24 mouse cellular contexts compared by ENCODE assay signal in the genomic region with DNA sequence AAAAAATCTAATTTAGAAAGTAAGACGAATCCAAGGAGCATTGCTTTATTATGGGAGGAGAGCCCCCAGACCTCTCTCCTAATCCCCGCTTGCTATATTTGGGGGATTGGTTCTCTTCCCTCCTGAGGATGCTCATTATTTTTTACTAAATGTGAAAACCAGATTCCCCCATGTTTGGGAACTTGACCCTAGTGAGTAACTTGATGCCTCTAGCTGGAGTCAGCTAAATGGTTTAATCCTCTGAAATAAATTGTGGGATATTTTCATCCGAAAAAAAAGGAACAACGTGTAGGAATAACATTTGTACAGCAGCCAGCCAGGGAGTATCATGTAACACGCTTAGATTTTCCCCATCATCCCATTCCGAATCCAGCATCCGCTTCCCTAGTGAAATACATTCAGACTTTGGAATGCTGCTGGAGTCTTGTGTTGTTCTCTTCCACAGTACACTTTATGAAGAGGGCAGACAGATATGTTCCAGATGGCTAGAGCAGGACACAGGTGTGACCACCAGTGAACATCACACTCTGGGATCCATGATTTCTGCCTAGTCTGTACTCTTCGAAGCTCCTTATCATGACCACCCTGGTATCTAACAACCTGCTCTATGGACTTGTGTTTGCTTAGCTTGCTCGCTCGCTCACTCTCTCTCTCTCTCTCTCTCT.
DNase-seq lines count a peak whose midpoint lies in the region; ATAC-seq lines count a peak whose summit lies in the region.
"Had no signal": no experiment of that assay in that cellular context is flagged by ENCODE, and none has a peak within 500 bp of the region (broad histone marks: within the 10 kb centered on the region; RNA-seq: fewer than 3 reads in every experiment).

No protein-coding gene starts in this region.

- H3K4me2 ChIP-seq in kidney, embryonic 14.5 days (replicated peaks; ENCODE audit: low read depth, low read length) = no peak overlapping the region
- H3K4me2 ChIP-seq in embryonic facial prominence, embryonic 11.5 days (ENCODE audit: low read depth, low read length) = no peak overlapping the region
- H3K4me2 ChIP-seq in limb, embryonic 11.5 days (ENCODE audit: low read depth, severe bottlenecking) = no peak overlapping the region
- H3K4me2 ChIP-seq in hindbrain, embryonic 12.5 days (replicated peaks) = no peak overlapping the region
- H3K4me2 ChIP-seq: forebrain, embryonic 13.5 days; liver, embryonic 11.5 days; neural tube, embryonic 15.5 days; stomach, embryonic 15.5 days had no signal

- no peak overlapping the region for H3K27ac ChIP-seq in kidney, embryonic 14.5 days (ENCODE audit: low read depth, low read length)
- H3K27ac ChIP-seq in embryonic facial prominence, embryonic 11.5 days (replicated peaks; ENCODE audit: low read depth, low read length) = no peak overlapping the region
- H3K27ac ChIP-seq in limb, embryonic 11.5 days (replicated peaks; ENCODE audit: low read depth, low read length) = peak overlapping the region; percentile 1
- H3K27ac ChIP-seq in hindbrain, embryonic 12.5 days = no peak overlapping the region
- H3K27ac ChIP-seq: forebrain, embryonic 13.5 days; heart, embryonic 10.5 days; neural tube, embryonic 15.5 days; stomach, embryonic 15.5 days had no signal

- no peak overlapping the region for H3K4me3 ChIP-seq in kidney, embryonic 14.5 days (ENCODE audit: low read length)
- H3K4me3 ChIP-seq in embryonic facial prominence, embryonic 11.5 days (ENCODE audit: low read depth, low read length) = no peak overlapping the region
- H3K4me3 ChIP-seq in limb, embryonic 11.5 days (ENCODE audit: low read depth, low read length) = no peak overlapping the region
- no peak overlapping the region for H3K4me3 ChIP-seq in hindbrain, embryonic 12.5 days
- H3K4me3 ChIP-seq: erythroblast, embryonic 14.5 days; forebrain, embryonic 13.5 days; heart, embryonic 10.5 days; neural tube, embryonic 15.5 days; stomach, embryonic 15.5 days had no signal

- H3K9me3 ChIP-seq in kidney, embryonic 14.5 days (ENCODE audit: control insufficient read depth, low read length) = no peaks in the 10 kb centered on the region
- H3K9me3 ChIP-seq in embryonic facial prominence, embryonic 11.5 days (replicated peaks; ENCODE audit: control insufficient read depth, low read length) = no peaks in the 10 kb centered on the region
- H3K9me3 ChIP-seq in limb, embryonic 11.5 days (ENCODE audit: control insufficient read depth, low read length) = no peaks in the 10 kb centered on the region
- H3K9me3 ChIP-seq in hindbrain, embryonic 12.5 days (replicated peaks) = no peaks in the 10 kb centered on the region
- H3K9me3 ChIP-seq: forebrain, embryonic 13.5 days; heart, embryonic 10.5 days; neural tube, embryonic 15.5 days; stomach, embryonic 15.5 days had no signal

- WGBS in kidney, embryonic 14.5 days = 60% methylated on average over 10 of the region's 10 CpGs
- WGBS in embryonic facial prominence, embryonic 11.5 days = 49% methylated on average over 10 of the region's 10 CpGs
- WGBS in limb, embryonic 11.5 days = 58% methylated on average over 10 of the region's 10 CpGs
- 78% methylated on average over 10 of the region's 10 CpGs for WGBS in hindbrain, embryonic 12.5 days

- no peak overlapping the region for H3K9ac ChIP-seq in kidney, embryonic 14.5 days (ENCODE audit: low read depth, low read length)
- no peak overlapping the region for H3K9ac ChIP-seq in embryonic facial prominence, embryonic 11.5 days (replicated peaks; ENCODE audit: low read length)
- H3K9ac ChIP-seq in limb, embryonic 11.5 days (ENCODE audit: low read length) = no peak overlapping the region
- no peak overlapping the region for H3K9ac ChIP-seq in hindbrain, embryonic 12.5 days
- H3K9ac ChIP-seq: forebrain, embryonic 13.5 days; neural tube, embryonic 15.5 days; stomach, embryonic 15.5 days had no signal

- H3K36me3 ChIP-seq in kidney, embryonic 14.5 days (ENCODE audit: control insufficient read depth, insufficient read depth, low read length) = no peaks in the 10 kb centered on the region
- H3K36me3 ChIP-seq in embryonic facial prominence, embryonic 11.5 days (replicated peaks; ENCODE audit: control insufficient read depth, insufficient read depth, low read depth, low read length) = no peaks in the 10 kb centered on the region
- no peaks in the 10 kb centered on the region for H3K36me3 ChIP-seq in limb, embryonic 11.5 days (ENCODE audit: control insufficient read depth, insufficient read depth, low read length)
- no peaks in the 10 kb centered on the region for H3K36me3 ChIP-seq in hindbrain, embryonic 12.5 days
- H3K36me3 ChIP-seq: stomach, embryonic 15.5 days had no signal

- H3K4me1 ChIP-seq in kidney, embryonic 14.5 days (ENCODE audit: control insufficient read depth, insufficient read depth, low read length) = no peaks in the 10 kb centered on the region
- H3K4me1 ChIP-seq in embryonic facial prominence, embryonic 11.5 days (ENCODE audit: control insufficient read depth, insufficient read depth, low read length) = no peaks in the 10 kb centered on the region
- peaks cover 9% of the 10 kb centered on the region for H3K4me1 ChIP-seq in limb, embryonic 11.5 days (ENCODE audit: control insufficient read depth, insufficient read depth, low read length)
- no peaks in the 10 kb centered on the region for H3K4me1 ChIP-seq in hindbrain, embryonic 12.5 days
- H3K4me1 ChIP-seq: forebrain, embryonic 13.5 days; neural tube, embryonic 15.5 days; stomach, embryonic 15.5 days had no signal

- no peaks in the 10 kb centered on the region for H3K27me3 ChIP-seq in kidney, embryonic 14.5 days (ENCODE audit: control insufficient read depth, insufficient read depth, low read length)
- H3K27me3 ChIP-seq in embryonic facial prominence, embryonic 11.5 days (ENCODE audit: control insufficient read depth, insufficient read depth, low read length) = no peaks in the 10 kb centered on the region
- no peaks in the 10 kb centered on the region for H3K27me3 ChIP-seq in limb, embryonic 11.5 days (ENCODE audit: control insufficient read depth, insufficient read depth, low read length)
- no peaks in the 10 kb centered on the region for H3K27me3 ChIP-seq in hindbrain, embryonic 12.5 days
- H3K27me3 ChIP-seq: forebrain, embryonic 13.5 days; neural tube, embryonic 15.5 days; stomach, embryonic 15.5 days had no signal

- DNase-seq in kidney, adult 18-20 months = no peak
- DNase-seq in embryo, embryonic 10.5 days (ENCODE audit: low spot score) = peak; percentile 34
- DNase-seq in embryonic facial prominence, embryonic 11.5 days (ENCODE audit: low spot score) = peak; percentile 69
- DNase-seq in limb, embryonic 11.5 days (ENCODE audit: low spot score) = peak; percentile 48
- no peak for DNase-seq in ovary, postnatal 10 days (ENCODE audit: low spot score)
- DNase-seq in urinary bladder, postnatal 10 days (ENCODE audit: low spot score) = no peak
- DNase-seq: B cell, adult 2 months; cerebellum, adult 18-20 months; cerebellum, postnatal 36 days; gastrocnemius, postnatal 36 days; heart, postnatal 10 days; kidney, adult 8-10 months; lung, adult 18-20 months; right cerebral cortex, postnatal 25 days; thymus, adult 2 months had no signal

- peak; percentile 66; the same call in 1 of the 2 replicates for ATAC-seq in kidney, embryonic 14.5 days (ENCODE audit: low FRiP score, low TSS enrichment)
- peak; percentile 34 for ATAC-seq in embryonic facial prominence, embryonic 11.5 days (replicated peaks; ENCODE audit: insufficient number of reproducible peaks, low FRiP score, low TSS enrichment, low read depth)
- ATAC-seq in limb, embryonic 11.5 days (ENCODE audit: insufficient number of reproducible peaks, low FRiP score, low TSS enrichment, low read depth) = peak; percentile 78
- no peak for ATAC-seq in hindbrain, embryonic 12.5 days (ENCODE audit: low FRiP score)
- ATAC-seq: forebrain, embryonic 13.5 days; midbrain, embryonic 16.5 days had no signal

Comparison
In these comparisons a context has a peak if more than half of its experiments do, and no peak if none do; other contexts are left out.
1. DNase-seq: peak in embryo, embryonic 10.5 days (single experiment), embryonic facial prominence, embryonic 11.5 days (single experiment) and limb, embryonic 11.5 days (single experiment); none in kidney, adult 18-20 months (single experiment), ovary, postnatal 10 days (single experiment) and urinary bladder, postnatal 10 days (single experiment).